ENCODE assay signal across 8 mouse cellular contexts in the genomic region with DNA sequence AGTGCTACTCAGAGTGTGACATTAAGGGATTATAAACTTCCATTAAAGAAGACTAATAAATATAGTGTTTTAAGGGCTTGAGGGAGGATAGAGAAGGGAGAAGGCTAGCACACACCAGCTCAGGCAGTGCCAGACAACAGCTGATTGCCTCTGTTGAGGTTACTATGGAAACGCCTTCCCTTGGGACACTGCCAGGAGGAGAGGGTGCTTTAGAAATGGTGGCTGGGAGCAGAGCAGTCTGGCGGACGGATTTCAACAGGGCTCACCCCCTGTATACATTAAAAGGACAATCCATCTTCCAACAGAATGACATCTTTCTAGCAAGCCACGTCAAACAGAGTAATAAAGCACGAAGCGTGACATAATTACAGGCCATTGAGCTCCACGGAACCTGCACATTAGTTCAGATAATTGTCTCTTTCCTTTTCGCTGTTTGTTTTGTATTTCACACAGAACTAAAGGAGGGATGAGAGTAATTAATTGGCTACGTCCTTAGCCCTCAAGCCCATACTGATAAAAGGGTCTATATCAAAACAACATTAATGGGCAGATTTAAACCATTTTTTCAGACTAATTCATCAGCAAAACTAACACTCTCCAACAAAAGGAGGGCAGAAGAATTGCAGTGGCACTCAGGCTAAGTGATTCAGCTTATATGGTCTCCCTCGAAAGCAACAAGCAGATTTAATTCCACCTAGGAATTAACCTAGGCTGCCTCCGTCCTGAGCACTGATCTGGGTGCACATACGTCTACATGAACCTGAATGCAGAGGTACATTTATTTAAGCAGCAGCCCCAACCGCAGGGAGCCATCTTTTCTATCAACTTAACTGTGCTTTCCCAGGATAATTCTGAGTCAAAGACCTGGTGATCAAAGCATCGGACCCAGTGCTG.
A peak's percentile ranks its signal among the peaks of the same experiment; 100 is the strongest.
DNase-seq lines count a peak whose midpoint lies in the region; ATAC-seq lines count a peak whose summit lies in the region.

No protein-coding gene starts in this region.

- no peaks in the 10 kb centered on the region for H3K9me3 ChIP-seq in embryonic facial prominence, embryonic 11.5 days (replicated peaks; ENCODE audit: control insufficient read depth, low read length)
- no peaks in the 10 kb centered on the region for H3K9me3 ChIP-seq in hindbrain, embryonic 15.5 days

- no peaks in the 10 kb centered on the region for H3K27me3 ChIP-seq in embryonic facial prominence, embryonic 11.5 days (ENCODE audit: control insufficient read depth, insufficient read depth, low read length)
- no peaks in the 10 kb centered on the region for H3K27me3 ChIP-seq in hindbrain, embryonic 15.5 days

- no peak overlapping the region for H3K27ac ChIP-seq in embryonic facial prominence, embryonic 11.5 days (replicated peaks; ENCODE audit: low read depth, low read length)
- peak overlapping the region; percentile 91 for H3K27ac ChIP-seq in hindbrain, embryonic 15.5 days (replicated peaks)

- H3K4me1 ChIP-seq in embryonic facial prominence, embryonic 11.5 days (ENCODE audit: control insufficient read depth, insufficient read depth, low read length): no peaks in the 10 kb centered on the region
- peaks cover 29% of the 10 kb centered on the region for H3K4me1 ChIP-seq in hindbrain, embryonic 15.5 days (replicated peaks)

- no peak overlapping the region for H3K9ac ChIP-seq in embryonic facial prominence, embryonic 11.5 days (replicated peaks; ENCODE audit: low read length)
- H3K9ac ChIP-seq in hindbrain, embryonic 15.5 days: peak overlapping the region; percentile 22

- H3K4me2 ChIP-seq in embryonic facial prominence, embryonic 11.5 days (ENCODE audit: low read depth, low read length): peak overlapping the region; percentile 7; the same call in 1 of the 2 replicates
- peak overlapping the region; percentile 45 for H3K4me2 ChIP-seq in hindbrain, embryonic 15.5 days

- no peaks in the 10 kb centered on the region for H3K36me3 ChIP-seq in embryonic facial prominence, embryonic 11.5 days (replicated peaks; ENCODE audit: control insufficient read depth, insufficient read depth, low read depth, low read length)
- H3K36me3 ChIP-seq in hindbrain, embryonic 15.5 days: no peaks in the 10 kb centered on the region

- ATAC-seq in embryonic facial prominence, embryonic 11.5 days (replicated peaks; ENCODE audit: insufficient number of reproducible peaks, low FRiP score, low TSS enrichment, low read depth): peak; percentile 88; the same call in 1 of the 2 replicates
- peak; percentile 97 for ATAC-seq in hindbrain, embryonic 15.5 days (ENCODE audit: low FRiP score, low read depth)
- 0 out of 2 replicates have a peak, but pooled peaks have one; percentile 20 for ATAC-seq in megakaryocyte progenitor cell, adult 5-6 weeks (replicated peaks; ENCODE audit: poor library complexity)

- no peak overlapping the region for H3K4me3 ChIP-seq in embryonic facial prominence, embryonic 11.5 days (ENCODE audit: low read depth, low read length)
- peak overlapping the region; percentile 19 for H3K4me3 ChIP-seq in hindbrain, embryonic 15.5 days

- 26% methylated on average over 14 of the region's 14 CpGs for WGBS in embryonic facial prominence, embryonic 11.5 days
- 12% methylated on average over 14 of the region's 14 CpGs for WGBS in hindbrain, embryonic 15.5 days

- DNase-seq in 3T3-L1 (ENCODE audit: low read depth, low spot score): peak; percentile 36
- peak; percentile 82 for DNase-seq in adrenal gland, adult 2 months
- DNase-seq in embryonic facial prominence, embryonic 11.5 days (ENCODE audit: low spot score): peak; percentile 72
- DNase-seq in layer of hippocampus, postnatal 25 days (ENCODE audit: extremely low spot score in 1 of 2, low spot score in 1 of 2): peak; percentile 69 to 89
- peak; percentile 94 for DNase-seq in right cerebral cortex, postnatal 14 days
- no peak for DNase-seq in thymus, postnatal 36 days

Comparison
In these comparisons a context has a peak if more than half of its experiments do, and no peak if none do; other contexts are left out.
1. DNase-seq: peak in 3T3-L1 (single experiment), adrenal gland, adult 2 months (single experiment), embryonic facial prominence, embryonic 11.5 days (single experiment), layer of hippocampus, postnatal 25 days (2 of 2) and right cerebral cortex, postnatal 14 days (single experiment); none in thymus, postnatal 36 days (0 of 2).
2. ATAC-seq: peak in every context shown above with its lines; median percentile 97 in hindbrain, embryonic 15.5 days; 88 in embryonic facial prominence, embryonic 11.5 days; 20 in megakaryocyte progenitor cell, adult 5-6 weeks.